Mouse (Mus musculus): Measurements from ENCODE around the gene Gimap8. TPM values are rescaled to one million over a fixed set of nuclear protein-coding genes. Genes with fewer than 3 reads are reported as not detected.

The Gimap8 gene
- polyA plus RNA-seq, 1 experiment from 2014 or later: 2.3 TPM

DNA sequence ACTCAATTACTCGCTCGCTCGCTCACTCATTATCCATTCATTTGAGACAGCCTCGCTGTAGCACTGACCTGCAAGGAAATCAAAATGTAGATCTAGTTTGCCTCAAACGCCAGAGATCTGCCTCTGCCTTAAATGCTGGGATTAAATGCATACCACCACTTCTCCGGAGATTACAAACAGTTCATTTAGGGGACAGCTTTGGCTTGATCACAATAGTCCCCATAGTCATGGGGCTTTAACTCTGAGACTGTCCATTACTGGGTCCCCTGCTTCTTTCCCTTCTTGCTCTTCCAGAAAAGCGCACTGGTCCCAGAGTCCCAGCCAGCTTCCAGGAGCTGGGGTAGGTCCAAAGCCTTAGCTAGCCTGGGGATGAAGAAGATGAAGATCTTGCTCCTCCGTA lies 20.6 kb upstream of the Gimap8 start, which contains the start of gene AI854703:
TSS of gene AI854703 (plus strand) at position 301 of the 400 bp plus-strand sequence.
- Histone ChIP-seq H3K27me3 (replicated peaks) (peaks cover 22% of the 10 kb centered on the region), H3K27ac (no peak within 1 kb of the TSS), H3K4me1 (replicated peaks) (peaks cover 15% of the 10 kb centered on the region; the same call in 1 of the 2 replicates), H3K36me3 (no peaks in the 10 kb centered on the region), H3K9ac (peak within 1 kb of the TSS; percentile 47), H3K4me3 (replicated peaks) (peak within 1 kb of the TSS; percentile 47), H3K9me3 (no peaks in the 10 kb centered on the region), H3K4me2 (replicated peaks) (peak within 1 kb of the TSS; percentile 91)
- no peak for ATAC-seq
- 36% methylated on average over 8 of the region's 8 CpGs for WGBS

DNA sequence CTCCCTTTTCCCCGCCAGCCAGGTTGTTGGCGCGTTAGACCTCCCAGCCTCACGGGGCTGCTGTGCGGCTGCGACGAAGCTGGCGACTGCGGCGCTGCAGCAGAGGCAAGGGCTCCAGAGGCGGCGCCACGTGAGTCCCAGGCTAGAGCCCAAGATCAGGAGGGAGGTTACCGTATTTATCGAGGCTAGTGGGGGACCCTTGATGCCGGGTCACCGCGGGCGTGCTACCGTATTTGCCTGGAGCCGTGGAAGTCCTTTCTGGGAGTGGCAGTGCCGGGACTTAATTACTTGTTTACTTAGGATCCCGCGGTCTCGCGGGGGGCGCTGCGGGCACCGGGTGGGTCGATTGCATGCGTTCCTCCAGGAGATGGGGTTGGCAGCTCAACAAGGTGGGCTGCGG lies 20.1 kb upstream of the Gimap8 start:
- no peaks in the 10 kb centered on the region for H3K36me3 ChIP-seq
- under 1% methylated on average over 32 of the region's 32 CpGs for WGBS
- H3K4me3 ChIP-seq (replicated peaks): peak overlapping the region; percentile 47
- no peak overlapping the region for H3K27ac ChIP-seq
- peak overlapping the region; percentile 91 for H3K4me2 ChIP-seq (replicated peaks)
- H3K9ac ChIP-seq: peak overlapping the region; percentile 47
- peaks cover 15% of the 10 kb centered on the region; the same call in 1 of the 2 replicates for H3K4me1 ChIP-seq (replicated peaks)
- ATAC-seq: peak; percentile 50
- no peaks in the 10 kb centered on the region for H3K9me3 ChIP-seq
- H3K27me3 ChIP-seq (replicated peaks): peaks cover 22% of the 10 kb centered on the region

GRCm38 (mm10) chr6:48627511-48627924 lies 19.5 kb upstream of the Gimap8 start:
- no peaks in the 10 kb centered on the region for H3K36me3 ChIP-seq
- no peak overlapping the region for H3K27ac ChIP-seq
- peak overlapping the region; percentile 47 for H3K4me3 ChIP-seq (replicated peaks)
- H3K9ac ChIP-seq: peak overlapping the region; percentile 47; the same call in 1 of the 2 replicates
- peaks cover 22% of the 10 kb centered on the region for H3K27me3 ChIP-seq (replicated peaks)
- H3K4me1 ChIP-seq (replicated peaks): peaks cover 15% of the 10 kb centered on the region; the same call in 1 of the 2 replicates
- H3K9me3 ChIP-seq: no peaks in the 10 kb centered on the region
- 3% methylated on average over 7 of the region's 7 CpGs for WGBS
- no peak; the same call in 1 of the 2 replicates for ATAC-seq
- peak overlapping the region; percentile 91 for H3K4me2 ChIP-seq (replicated peaks)

DNA sequence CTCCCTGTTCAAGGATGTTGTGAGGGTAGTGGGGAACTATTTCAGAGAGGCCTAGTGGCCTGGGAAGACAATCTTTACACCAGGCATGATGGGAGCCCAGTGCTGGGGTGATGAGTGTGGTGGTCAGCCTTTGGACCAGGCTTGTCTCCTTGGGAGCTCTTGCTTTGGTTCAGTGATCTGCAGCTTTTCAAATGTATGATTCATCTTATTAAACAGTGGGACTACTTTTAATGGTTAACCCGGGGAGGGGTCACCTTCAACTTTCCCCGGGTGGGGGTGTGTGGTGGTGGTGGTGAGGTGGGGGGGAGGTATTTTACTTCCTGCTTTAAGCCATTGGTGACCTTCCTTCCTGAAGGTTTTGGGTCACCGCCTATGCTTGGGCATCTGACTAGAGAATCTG lies 18.7 kb upstream of the Gimap8 start:
- no peak overlapping the region for H3K27ac ChIP-seq
- no peak overlapping the region for H3K9ac ChIP-seq
- peaks cover 15% of the 10 kb centered on the region; the same call in 1 of the 2 replicates for H3K4me1 ChIP-seq (replicated peaks)
- no peak overlapping the region for H3K4me2 ChIP-seq (replicated peaks)
- no peaks in the 10 kb centered on the region for H3K9me3 ChIP-seq
- peaks cover 22% of the 10 kb centered on the region for H3K27me3 ChIP-seq (replicated peaks)
- no peak overlapping the region for H3K4me3 ChIP-seq (replicated peaks)
- no peaks in the 10 kb centered on the region for H3K36me3 ChIP-seq
- 70% methylated on average over 3 of the region's 3 CpGs for WGBS
- ATAC-seq: no peak

- Histone ChIP-seq H3K4me1 (replicated peaks) (peaks cover 15% of the 10 kb centered on the region; the same call in 1 of the 2 replicates), H3K4me3 (replicated peaks) (peak overlapping the region; percentile 38), H3K9me3 (no peaks in the 10 kb centered on the region), H3K27me3 (replicated peaks) (peaks cover 22% of the 10 kb centered on the region), H3K27ac (no peak overlapping the region), H3K36me3 (no peaks in the 10 kb centered on the region), H3K9ac (peak overlapping the region; percentile 26), H3K4me2 (replicated peaks) (peak overlapping the region; percentile 87)
- peak; percentile 29 for ATAC-seq
- 6% methylated on average over 54 of the region's 54 CpGs for WGBS
Observed at GRCm38 (mm10) chr6:48628808-48629660, 18.0 kb upstream of the Gimap8 start.

DNA sequence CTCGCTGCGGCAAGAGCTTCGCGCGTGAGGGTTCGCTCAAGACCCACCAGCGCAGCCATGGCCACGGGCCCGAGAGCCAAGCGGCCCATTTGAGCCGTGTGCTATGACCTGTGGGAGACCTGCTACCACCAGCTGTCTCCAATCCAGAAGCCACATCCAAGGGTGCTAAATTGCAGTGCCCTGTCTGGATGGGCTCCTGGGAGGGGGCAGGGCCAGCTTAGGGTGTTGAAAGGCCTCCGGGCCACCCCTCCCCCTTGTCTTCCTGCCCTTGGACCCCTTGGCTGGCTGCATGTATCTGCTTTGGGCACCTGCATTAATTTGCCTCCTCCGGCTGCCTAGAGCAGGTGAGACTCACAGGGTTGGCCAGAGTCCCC lies 17.4 kb upstream of the Gimap8 start:
- ATAC-seq: peak; percentile 30
- peak overlapping the region; percentile 26 for H3K9ac ChIP-seq
- H3K4me1 ChIP-seq (replicated peaks): peaks cover 15% of the 10 kb centered on the region; the same call in 1 of the 2 replicates
- no peaks in the 10 kb centered on the region for H3K9me3 ChIP-seq
- peak overlapping the region; percentile 38 for H3K4me3 ChIP-seq (replicated peaks)
- no peaks in the 10 kb centered on the region for H3K36me3 ChIP-seq
- H3K4me2 ChIP-seq (replicated peaks): peak overlapping the region; percentile 87
- peaks cover 22% of the 10 kb centered on the region for H3K27me3 ChIP-seq (replicated peaks)
- WGBS: 14% methylated on average over 13 of the region's 13 CpGs
- H3K27ac ChIP-seq: no peak overlapping the region

DNA sequence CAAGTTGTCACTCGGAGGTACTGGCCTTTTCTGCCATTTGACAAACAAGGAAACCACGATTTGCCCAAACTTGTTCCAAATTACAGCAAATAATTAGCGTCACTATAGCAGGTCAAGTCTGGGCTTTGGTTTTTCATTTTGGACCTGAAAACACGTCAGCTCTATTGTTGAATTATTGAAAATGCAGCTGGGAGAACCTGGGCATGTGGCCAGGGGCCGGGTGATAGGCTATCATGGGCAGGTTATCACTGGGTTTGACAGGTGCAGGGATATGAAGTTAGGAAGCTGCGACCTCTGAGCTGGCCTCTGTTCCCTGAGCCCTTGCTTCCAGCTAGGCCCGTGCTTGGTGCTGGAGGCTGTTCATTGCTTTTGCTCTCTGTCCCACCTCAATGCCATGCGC lies 16.2 kb upstream of the Gimap8 start:
- H3K4me3 ChIP-seq (replicated peaks): no peak overlapping the region
- H3K27me3 ChIP-seq (replicated peaks): peaks cover 18% of the 10 kb centered on the region
- no peak overlapping the region for H3K9ac ChIP-seq
- ATAC-seq: no peak
- H3K4me2 ChIP-seq (replicated peaks): no peak overlapping the region
- no peaks in the 10 kb centered on the region for H3K9me3 ChIP-seq
- peaks cover 15% of the 10 kb centered on the region; the same call in 1 of the 2 replicates for H3K4me1 ChIP-seq (replicated peaks)
- 85% methylated on average over 8 of the region's 8 CpGs for WGBS
- no peak overlapping the region for H3K27ac ChIP-seq
- no peaks in the 10 kb centered on the region for H3K36me3 ChIP-seq

- Histone ChIP-seq H3K9me3 (no peaks in the 10 kb centered on the region), H3K9ac (no peak overlapping the region), H3K27me3 (replicated peaks) (no peaks in the 10 kb centered on the region), H3K4me3 (replicated peaks) (no peak overlapping the region), H3K27ac (no peak overlapping the region), H3K4me1 (replicated peaks) (no peaks in the 10 kb centered on the region), H3K36me3 (no peaks in the 10 kb centered on the region), H3K4me2 (replicated peaks) (no peak overlapping the region)
- WGBS: 75% methylated on average over 2 of the region's 2 CpGs
- ATAC-seq: no peak
Observed at GRCm38 (mm10) chr6:48635105-48635504, 11.9 kb upstream of the Gimap8 start.

GRCm38 (mm10) chr6:48636515-48636914 lies 10.5 kb upstream of the Gimap8 start:
- no peak overlapping the region for H3K4me2 ChIP-seq (replicated peaks)
- H3K4me1 ChIP-seq (replicated peaks): no peaks in the 10 kb centered on the region
- WGBS: 65% methylated on average over 6 of the region's 6 CpGs
- no peak overlapping the region for H3K4me3 ChIP-seq (replicated peaks)
- no peaks in the 10 kb centered on the region for H3K9me3 ChIP-seq
- no peak overlapping the region for H3K9ac ChIP-seq
- ATAC-seq: no peak
- H3K27ac ChIP-seq: no peak overlapping the region
- H3K36me3 ChIP-seq: no peaks in the 10 kb centered on the region
- H3K27me3 ChIP-seq (replicated peaks): no peaks in the 10 kb centered on the region

GRCm38 (mm10) chr6:48637811-48638500 lies 9.1 kb upstream of the Gimap8 start:
- 69% methylated on average over 6 of the region's 6 CpGs for WGBS
- H3K4me2 ChIP-seq (replicated peaks): no peak overlapping the region
- H3K9me3 ChIP-seq: no peaks in the 10 kb centered on the region
- H3K9ac ChIP-seq: no peak overlapping the region
- no peak for ATAC-seq
- no peak overlapping the region for H3K27ac ChIP-seq
- no peaks in the 10 kb centered on the region for H3K4me1 ChIP-seq (replicated peaks)
- H3K36me3 ChIP-seq: no peaks in the 10 kb centered on the region
- no peak overlapping the region for H3K4me3 ChIP-seq (replicated peaks)
- H3K27me3 ChIP-seq (replicated peaks): no peaks in the 10 kb centered on the region

- Histone ChIP-seq H3K4me2 (replicated peaks) (no peak overlapping the region), H3K9me3 (no peaks in the 10 kb centered on the region), H3K4me1 (replicated peaks) (no peaks in the 10 kb centered on the region), H3K27me3 (replicated peaks) (no peaks in the 10 kb centered on the region), H3K9ac (no peak overlapping the region), H3K4me3 (replicated peaks) (no peak overlapping the region), H3K36me3 (no peaks in the 10 kb centered on the region), H3K27ac (no peak overlapping the region)
- no peak for ATAC-seq
- WGBS: 72% methylated on average over 2 of the region's 2 CpGs
Observed at GRCm38 (mm10) chr6:48638553-48638952, 8.5 kb upstream of the Gimap8 start.

GRCm38 (mm10) chr6:48641391-48641790 lies 5.6 kb upstream of the Gimap8 start:
- Histone ChIP-seq H3K9ac (no peak overlapping the region), H3K9me3 (no peaks in the 10 kb centered on the region), H3K27ac (no peak overlapping the region), H3K4me3 (replicated peaks) (no peak overlapping the region), H3K4me2 (replicated peaks) (no peak overlapping the region), H3K27me3 (replicated peaks) (no peaks in the 10 kb centered on the region), H3K36me3 (no peaks in the 10 kb centered on the region), H3K4me1 (replicated peaks) (no peaks in the 10 kb centered on the region)
- WGBS: 67% methylated on average over 6 of the region's 6 CpGs
- no peak for ATAC-seq
